Mouse (Mus musculus): ENCODE results near the gene Crb1.

Crb1 gene

DNA sequence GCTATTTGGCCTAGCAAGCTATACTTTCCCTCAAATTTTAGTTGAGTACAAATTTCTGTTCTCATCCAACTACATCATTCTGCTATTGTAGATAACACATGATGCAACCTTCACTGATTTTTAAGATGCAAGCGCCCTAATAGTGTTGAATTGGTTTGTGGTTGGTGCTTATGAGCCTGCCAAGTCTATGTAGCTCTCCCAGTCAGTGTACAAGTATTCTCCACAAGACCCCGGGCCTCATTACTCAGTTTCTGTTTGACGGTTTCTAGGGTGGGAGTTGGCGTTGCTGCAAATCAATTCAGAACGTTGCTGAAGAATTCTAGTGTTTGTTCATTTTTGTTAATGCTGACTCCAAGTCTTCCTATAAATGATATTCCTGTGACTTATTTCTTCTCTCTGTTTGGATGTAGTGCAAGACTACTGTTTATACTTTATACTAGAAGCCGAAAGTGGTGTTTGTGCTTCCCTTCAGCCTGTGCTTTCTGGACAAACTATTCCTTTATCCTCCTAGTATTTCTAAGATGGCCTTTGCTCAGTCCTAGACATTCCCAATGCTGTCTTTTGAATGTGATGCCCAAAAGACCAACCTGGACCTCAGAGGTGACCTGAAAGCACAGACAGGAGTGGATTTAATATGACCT, 152.5 kb downstream of the Crb1 start:
- no peak for DNase-seq (ENCODE audit: low spot score in 2 of 2)

DNA sequence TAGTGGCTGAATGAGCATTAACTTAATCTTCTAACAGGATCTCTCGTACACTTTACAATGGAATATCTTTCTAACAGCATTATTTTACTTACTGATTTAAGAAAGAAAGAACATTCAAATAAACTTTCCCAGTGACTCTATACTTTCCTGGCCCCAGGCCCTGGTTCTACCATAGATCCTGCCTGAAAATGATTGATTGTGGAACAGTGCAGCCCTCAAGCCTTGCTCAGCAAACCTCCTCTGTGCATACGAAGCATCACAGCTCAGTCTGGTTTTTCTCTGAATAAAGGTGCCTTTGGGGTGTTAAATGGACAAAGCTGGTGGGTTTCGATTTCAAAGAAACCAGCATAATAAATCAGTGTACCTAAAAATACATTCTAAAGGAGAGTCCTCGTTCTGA, 153.1 kb downstream of the Crb1 start:
- DNase-seq (ENCODE audit: low spot score in 2 of 2): no peak

DNA sequence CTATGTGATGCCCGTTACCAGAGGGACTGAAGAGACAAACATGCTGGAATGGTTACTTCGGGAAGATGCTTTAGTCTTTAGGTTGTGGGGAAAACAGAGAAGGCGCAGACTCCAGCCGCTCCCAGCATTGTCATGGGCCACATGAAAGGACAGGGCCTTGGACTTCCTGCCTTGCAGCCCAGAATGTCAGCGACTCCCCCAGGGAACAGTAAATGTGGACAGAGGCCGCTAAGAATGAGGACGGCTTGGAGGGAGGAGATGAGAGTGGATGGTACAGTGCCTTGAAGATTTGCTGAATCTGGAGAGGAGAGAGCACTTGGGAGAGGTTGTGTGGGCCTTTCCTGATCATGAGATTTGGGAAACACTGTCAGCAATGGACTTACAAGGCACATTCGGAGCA, 161.6 kb downstream of the Crb1 start:
- DNase-seq (ENCODE audit: low spot score in 2 of 2): no peak

- no peak for DNase-seq (ENCODE audit: low spot score in 2 of 2)
Observed at GRCm38 (mm10) chr1:139210505-139210904, 166.4 kb downstream of the Crb1 start.

GRCm38 (mm10) chr1:139209796-139210195, 167.1 kb downstream of the Crb1 start:
- DNase-seq (ENCODE audit: low spot score in 2 of 2): peak; percentile 27

DNA sequence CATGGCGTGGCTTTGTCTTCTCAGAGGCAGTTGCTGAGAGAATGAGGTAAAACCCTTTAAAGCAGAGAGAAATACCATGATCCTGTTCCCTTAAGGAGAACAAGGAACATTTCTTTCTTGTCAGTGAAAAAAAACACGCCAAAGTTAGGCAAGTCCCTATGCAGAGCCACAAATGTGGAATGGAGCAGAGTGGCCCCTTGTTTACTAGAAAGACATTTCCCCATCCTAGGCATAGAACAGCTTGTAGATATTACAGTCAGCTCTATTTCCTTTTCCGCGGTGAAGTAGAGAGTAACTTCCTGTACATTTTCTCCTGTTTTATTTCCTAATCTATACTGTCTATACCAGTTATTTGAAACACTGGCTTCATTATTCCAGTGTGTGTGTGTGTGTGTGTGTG, 170.6 kb downstream of the Crb1 start:
- no peak for DNase-seq (ENCODE audit: low spot score in 2 of 2)

DNA sequence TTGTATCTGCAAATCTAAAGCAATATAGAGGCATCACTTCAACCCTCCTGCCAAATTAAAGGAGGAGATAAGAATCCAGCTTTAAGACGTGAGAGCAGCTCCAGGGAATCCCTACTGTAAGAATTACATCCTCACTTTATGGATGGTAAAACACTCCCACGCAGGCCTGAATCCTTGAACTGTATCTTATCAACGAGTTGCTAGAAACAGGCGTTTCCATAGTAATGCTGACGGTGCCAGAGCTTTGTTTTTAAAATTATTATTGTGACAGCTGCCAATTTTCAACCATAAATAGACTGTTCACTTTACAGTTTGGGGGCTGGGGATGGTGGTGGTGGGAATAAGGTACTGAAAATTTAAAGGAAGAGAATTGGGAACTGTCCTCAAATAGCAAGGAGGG, 173.9 kb downstream of the Crb1 start:
- no peak for DNase-seq (ENCODE audit: low spot score in 2 of 2)

DNA sequence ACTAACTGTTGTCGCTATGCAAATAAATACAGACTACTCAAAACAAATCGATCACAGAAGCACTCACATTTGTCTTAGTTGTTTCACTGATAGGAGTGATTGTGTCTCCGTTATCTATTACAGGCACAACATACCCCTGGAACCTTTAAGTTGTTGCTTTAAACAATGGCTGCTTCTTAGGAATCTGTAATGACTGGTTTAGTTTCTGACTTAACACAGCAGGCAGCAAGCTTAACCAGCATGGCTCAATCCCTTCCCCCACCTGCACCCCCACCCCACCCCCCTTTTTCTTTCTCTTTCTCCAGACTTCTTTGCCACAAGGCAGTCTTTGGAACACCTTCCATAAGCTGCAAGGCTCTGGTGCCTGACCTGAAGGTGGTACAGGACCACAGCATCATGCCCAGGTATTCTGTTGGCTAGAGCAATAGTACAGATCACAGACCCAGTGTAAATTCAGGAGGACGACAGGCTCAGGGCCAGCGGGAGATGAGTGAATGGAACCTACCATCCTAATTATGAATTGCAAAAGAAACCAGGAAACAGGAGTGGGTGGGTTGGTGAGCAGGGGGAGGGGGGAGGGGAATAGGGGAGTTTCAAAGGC, 182.4 kb downstream of the Crb1 start:
- no peak for DNase-seq (ENCODE audit: low spot score in 2 of 2)

DNA sequence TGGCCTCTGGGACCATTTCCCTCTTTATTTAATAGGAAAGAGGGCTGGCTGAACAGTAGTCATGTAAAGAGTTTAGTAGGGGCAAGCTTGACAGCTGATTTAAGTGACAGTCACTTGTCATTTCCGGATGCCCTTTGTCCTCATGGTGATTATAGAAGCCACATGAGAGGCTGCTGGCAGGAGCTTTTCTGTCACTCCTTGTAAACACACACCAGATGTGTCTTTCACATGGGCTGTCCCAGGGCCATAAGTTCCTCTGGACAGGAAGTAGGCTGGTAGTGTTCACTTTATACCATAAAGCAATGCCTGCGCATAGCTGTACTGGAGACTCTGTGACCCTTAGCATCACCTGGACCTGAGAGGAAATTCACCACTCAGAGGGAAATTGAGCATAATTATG, 182.9 kb downstream of the Crb1 start:
- DNase-seq (ENCODE audit: low spot score in 2 of 2): no peak

GRCm38 (mm10) chr1:139192635-139193034, 184.3 kb downstream of the Crb1 start:
- DNase-seq (ENCODE audit: low spot score in 2 of 2): no peak

- DNase-seq (ENCODE audit: low spot score in 2 of 2): peak; percentile 26 to 27
Observed at GRCm38 (mm10) chr1:139180481-139181149, 196.3 kb downstream of the Crb1 start.

- no peak for DNase-seq (ENCODE audit: low spot score in 2 of 2)
Observed at GRCm38 (mm10) chr1:139179707-139180106, 197.2 kb downstream of the Crb1 start.

GRCm38 (mm10) chr1:139174058-139174832, 202.7 kb downstream of the Crb1 start:
- DNase-seq (ENCODE audit: low spot score in 2 of 2): no peak

- peak; percentile 38 to 43 for DNase-seq (ENCODE audit: low spot score in 2 of 2)
Observed at GRCm38 (mm10) chr1:139162814-139163213, 214.1 kb downstream of the Crb1 start.

DNA sequence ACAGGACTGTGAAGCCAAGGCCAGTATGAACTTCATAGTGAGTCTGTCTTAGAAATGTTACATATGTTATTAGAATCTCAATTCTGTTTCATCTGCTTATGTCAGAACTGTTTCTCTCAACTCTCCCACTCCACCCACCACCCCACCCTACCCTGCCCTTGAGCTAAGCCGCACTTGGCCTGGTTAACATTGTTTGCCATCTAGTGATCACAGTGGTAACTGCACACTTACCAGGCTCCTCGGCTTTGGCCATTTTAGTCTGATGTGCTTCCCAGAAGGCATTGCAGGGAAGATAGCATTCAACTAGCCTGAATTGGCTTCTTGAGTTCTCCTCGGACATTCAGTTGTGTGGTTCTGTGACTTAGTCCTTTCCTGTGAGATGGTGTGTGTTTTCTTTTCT, 215.3 kb downstream of the Crb1 start:
- DNase-seq (ENCODE audit: low spot score in 2 of 2): no peak

DNA sequence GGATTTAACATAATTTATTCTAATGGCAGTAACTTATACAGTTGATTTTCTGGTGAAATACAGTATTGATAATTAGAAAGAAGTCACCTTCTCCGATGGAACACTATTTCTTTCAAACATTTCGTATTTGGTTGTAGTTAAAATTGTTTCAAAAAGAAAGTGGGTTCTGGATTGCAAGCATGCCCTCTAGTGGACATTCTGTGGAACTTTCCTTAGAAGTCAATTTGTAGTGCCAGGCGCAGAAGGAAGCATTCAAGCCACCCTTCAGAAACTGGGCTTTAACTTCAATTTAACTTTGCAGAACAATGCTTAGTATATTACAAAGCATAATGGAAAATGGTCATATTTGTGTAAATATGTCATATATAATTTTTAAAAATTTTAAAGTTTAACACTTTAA, 220.5 kb downstream of the Crb1 start:
- DNase-seq (ENCODE audit: low spot score in 2 of 2): peak in 1 of 2 experiments; percentile 17

DNA sequence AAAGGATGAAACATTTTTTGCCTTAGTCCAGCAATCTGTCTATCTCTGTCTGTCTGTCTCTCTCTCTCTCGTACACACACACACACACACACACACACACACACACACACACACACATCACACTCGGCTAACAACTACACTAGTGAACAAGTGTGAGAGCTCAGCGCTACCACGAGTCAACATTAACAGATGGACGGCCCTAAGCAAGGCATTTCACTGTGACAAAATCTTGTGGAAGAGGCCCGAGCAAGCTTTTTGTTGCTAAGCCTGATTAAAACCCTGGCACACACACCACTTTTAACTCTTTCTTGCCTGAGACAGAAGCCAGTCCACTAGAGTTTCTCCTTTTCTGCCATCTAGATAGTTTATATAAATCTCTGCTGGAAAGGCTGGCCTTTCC, 223.4 kb downstream of the Crb1 start:
- DNase-seq (ENCODE audit: low spot score in 2 of 2): no peak

DNA sequence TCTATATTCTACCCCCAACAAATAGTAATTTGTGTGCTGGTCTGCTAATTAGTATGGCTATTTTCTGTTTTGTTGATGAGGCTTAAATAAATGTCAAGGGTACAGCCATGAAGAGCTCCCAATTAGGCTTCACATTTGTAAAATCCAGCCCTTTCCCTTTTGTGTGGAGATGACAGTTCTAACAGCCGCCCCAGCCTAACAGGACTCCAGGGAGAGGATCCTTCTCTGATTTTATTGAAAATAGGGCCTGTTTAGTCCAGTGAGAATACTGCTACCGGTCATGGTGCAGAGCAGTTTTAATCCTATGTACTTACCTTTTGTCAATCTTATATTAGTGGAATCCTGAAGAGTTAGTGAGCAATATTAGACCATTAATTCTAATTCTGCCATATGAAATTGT, 223.9 kb downstream of the Crb1 start:
- no peak for DNase-seq (ENCODE audit: low spot score in 2 of 2)

Data from right cerebral cortex, adult 2 months (tissue).